27 mouse cellular contexts compared by ENCODE assay signal in the genomic region with DNA sequence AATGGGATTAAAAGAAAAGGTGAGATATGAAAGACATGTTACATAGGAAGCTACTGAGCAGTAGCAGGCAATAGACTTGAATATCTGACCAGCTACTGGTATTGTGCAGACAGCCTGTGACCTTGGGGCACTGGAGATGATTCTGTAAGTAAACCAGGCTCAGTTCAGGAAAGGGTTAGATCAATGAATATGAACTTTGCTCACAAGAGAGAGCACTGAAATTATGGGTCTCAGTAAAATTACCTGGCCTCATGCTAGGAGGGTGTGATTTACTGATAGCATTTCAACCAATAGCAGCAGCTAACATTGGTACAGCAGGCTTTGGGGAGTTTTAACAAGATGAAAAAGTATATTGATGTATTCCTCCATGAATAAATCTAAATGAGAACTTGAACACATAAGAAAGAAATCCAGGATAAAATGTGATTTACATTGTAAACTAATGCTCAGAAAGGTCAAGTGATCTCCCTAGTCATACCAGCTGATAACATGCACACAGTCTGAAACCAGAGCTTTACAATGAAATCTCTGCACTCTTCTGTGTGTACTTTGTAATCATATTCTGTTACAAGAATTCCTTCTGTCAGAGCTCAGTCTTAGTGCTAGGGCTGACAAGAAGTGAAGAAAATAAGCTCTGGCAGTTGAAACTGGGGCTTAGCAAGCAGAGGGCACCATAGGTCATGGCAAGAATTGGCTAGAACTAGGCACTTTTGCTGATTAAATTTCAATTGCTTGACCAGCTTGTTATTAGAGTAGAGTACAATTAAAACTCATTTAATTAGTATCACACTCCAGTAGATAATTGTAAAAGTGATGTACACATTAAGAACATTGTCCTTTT.
DNase-seq lines count a peak whose midpoint lies in the region; ATAC-seq and TF ChIP-seq lines count a peak whose summit lies in the region.
"Had no signal": no experiment of that assay in that cellular context is flagged by ENCODE, and none has a peak within 500 bp of the region (broad histone marks: within the 10 kb centered on the region; RNA-seq: fewer than 3 reads in every experiment).

No protein-coding gene starts in this region.

- no peaks in the 10 kb centered on the region for H3K27me3 ChIP-seq in embryonic facial prominence, embryonic 11.5 days (ENCODE audit: control insufficient read depth, insufficient read depth, low read length)
- H3K27me3 ChIP-seq in embryonic facial prominence, embryonic 10.5 days (replicated peaks; ENCODE audit: low read depth, poor library complexity, severe bottlenecking): no peaks in the 10 kb centered on the region
- no peaks in the 10 kb centered on the region for H3K27me3 ChIP-seq in kidney, postnatal 0 days (ENCODE audit: insufficient read depth, low read length)
- no peaks in the 10 kb centered on the region for H3K27me3 ChIP-seq in intestine, embryonic 16.5 days (replicated peaks; ENCODE audit: control insufficient read depth, insufficient read depth, low read length)
- H3K27me3 ChIP-seq: embryonic facial prominence, embryonic 15.5 days; forebrain, embryonic 12.5 days; heart, embryonic 13.5 days; megakaryocyte, embryonic 14.5 days; midbrain, embryonic 12.5 days; neural tube, embryonic 12.5 days had no signal

- H3K9me3 ChIP-seq in embryonic facial prominence, embryonic 11.5 days (replicated peaks; ENCODE audit: control insufficient read depth, low read length): no peaks in the 10 kb centered on the region
- no peaks in the 10 kb centered on the region for H3K9me3 ChIP-seq in embryonic facial prominence, embryonic 10.5 days
- H3K9me3 ChIP-seq in kidney, postnatal 0 days (replicated peaks; ENCODE audit: low read length): no peaks in the 10 kb centered on the region
- H3K9me3 ChIP-seq in intestine, embryonic 16.5 days (ENCODE audit: control insufficient read depth, low read length): no peaks in the 10 kb centered on the region
- H3K9me3 ChIP-seq: embryonic facial prominence, embryonic 15.5 days; forebrain, embryonic 12.5 days; heart, embryonic 13.5 days; megakaryocyte, embryonic 14.5 days; midbrain, embryonic 12.5 days; neural tube, embryonic 12.5 days had no signal

- no peak for ATAC-seq in embryonic facial prominence, embryonic 11.5 days (replicated peaks; ENCODE audit: insufficient number of reproducible peaks, low FRiP score, low TSS enrichment, low read depth)
- ATAC-seq in kidney, postnatal 0 days (replicated peaks; ENCODE audit: low FRiP score, low read depth): no peak
- ATAC-seq in intestine, embryonic 16.5 days: peak; percentile 90
- ATAC-seq: forebrain, postnatal 0 days; hindbrain, embryonic 16.5 days; lung, postnatal 0 days had no signal

- no peak overlapping the region for H3K4me3 ChIP-seq in embryonic facial prominence, embryonic 11.5 days (ENCODE audit: low read depth, low read length)
- H3K4me3 ChIP-seq in embryonic facial prominence, embryonic 10.5 days: no peak overlapping the region
- no peak overlapping the region for H3K4me3 ChIP-seq in kidney, postnatal 0 days (replicated peaks; ENCODE audit: low read depth, low read length)
- no peak overlapping the region for H3K4me3 ChIP-seq in intestine, embryonic 16.5 days (ENCODE audit: low read length)
- H3K4me3 ChIP-seq: embryonic facial prominence, embryonic 15.5 days; forebrain, embryonic 12.5 days; heart, embryonic 13.5 days; megakaryocyte, embryonic 14.5 days; midbrain, embryonic 12.5 days; myocyte; neural tube, embryonic 12.5 days had no signal

- no peak for TF ChIP-seq CTCF in kidney, postnatal 0 days (IDR thresholded peaks at IDR 0.05; ENCODE audit: low read depth)

- no peaks in the 10 kb centered on the region for H3K36me3 ChIP-seq in embryonic facial prominence, embryonic 11.5 days (replicated peaks; ENCODE audit: control insufficient read depth, insufficient read depth, low read depth, low read length)
- H3K36me3 ChIP-seq in embryonic facial prominence, embryonic 10.5 days (replicated peaks): no peaks in the 10 kb centered on the region
- H3K36me3 ChIP-seq in kidney, postnatal 0 days (ENCODE audit: insufficient read depth, low read length): no peaks in the 10 kb centered on the region
- no peaks in the 10 kb centered on the region for H3K36me3 ChIP-seq in intestine, embryonic 16.5 days (ENCODE audit: control insufficient read depth, insufficient read depth, low read length)
- H3K36me3 ChIP-seq: embryonic facial prominence, embryonic 15.5 days; forebrain, embryonic 12.5 days; heart, embryonic 13.5 days; midbrain, embryonic 12.5 days; neural tube, embryonic 12.5 days had no signal

- H3K27ac ChIP-seq in embryonic facial prominence, embryonic 11.5 days (replicated peaks; ENCODE audit: low read depth, low read length): no peak overlapping the region
- H3K27ac ChIP-seq in embryonic facial prominence, embryonic 10.5 days (replicated peaks): no peak overlapping the region
- H3K27ac ChIP-seq in kidney, postnatal 0 days: no peak overlapping the region
- H3K27ac ChIP-seq in intestine, embryonic 16.5 days (ENCODE audit: low read length): 0 out of 2 replicates have a peak overlapping the region, but pooled peaks have one; percentile 27
- H3K27ac ChIP-seq: embryonic facial prominence, embryonic 15.5 days; forebrain, embryonic 12.5 days; heart, embryonic 13.5 days; midbrain, embryonic 12.5 days; neural tube, embryonic 12.5 days had no signal

- DNase-seq in embryonic facial prominence, embryonic 11.5 days (ENCODE audit: low spot score): peak; percentile 32
- DNase-seq in embryonic facial prominence, embryonic 10.5 days (ENCODE audit: low spot score): no peak
- peak; percentile 5 for DNase-seq in kidney, postnatal 0 days (ENCODE audit: low spot score)
- DNase-seq in kidney, postnatal 10 days: no peak
- DNase-seq in Muller cell, postnatal 12 days (ENCODE audit: inconsistent ontology term): peak; percentile 62
- no peak for DNase-seq in layer of hippocampus, postnatal 10 days (ENCODE audit: low spot score in 2 of 2)
- DNase-seq: adrenal gland, postnatal 25 days; cerebellum, adult 2 months; cerebellum, postnatal 14 days; forebrain, postnatal 0 days; heart, postnatal 10 days; kidney, adult 11 months; kidney, postnatal 14 days; layer of hippocampus, postnatal 36 days; left cerebral cortex, postnatal 4 days; lung, adult 18-20 months; lung, postnatal 4 days had no signal

- no peak overlapping the region for H3K4me2 ChIP-seq in embryonic facial prominence, embryonic 11.5 days (ENCODE audit: low read depth, low read length)
- no peak overlapping the region for H3K4me2 ChIP-seq in kidney, postnatal 0 days (ENCODE audit: low read length)
- no peak overlapping the region for H3K4me2 ChIP-seq in intestine, embryonic 16.5 days (ENCODE audit: low read depth, low read length)
- H3K4me2 ChIP-seq: embryonic facial prominence, embryonic 15.5 days; forebrain, embryonic 12.5 days; heart, embryonic 13.5 days; midbrain, embryonic 12.5 days; neural tube, embryonic 12.5 days had no signal

- H3K4me1 ChIP-seq in embryonic facial prominence, embryonic 11.5 days (ENCODE audit: control insufficient read depth, insufficient read depth, low read length): no peaks in the 10 kb centered on the region
- H3K4me1 ChIP-seq in embryonic facial prominence, embryonic 10.5 days: peaks cover 17% of the 10 kb centered on the region
- no peaks in the 10 kb centered on the region for H3K4me1 ChIP-seq in kidney, postnatal 0 days (replicated peaks; ENCODE audit: insufficient read depth, low read length)
- no peaks in the 10 kb centered on the region for H3K4me1 ChIP-seq in intestine, embryonic 16.5 days (ENCODE audit: control insufficient read depth, insufficient read depth, low read length)
- H3K4me1 ChIP-seq: embryonic facial prominence, embryonic 15.5 days; heart, embryonic 13.5 days; megakaryocyte, embryonic 14.5 days; neural tube, embryonic 12.5 days had no signal

- H3K9ac ChIP-seq in embryonic facial prominence, embryonic 11.5 days (replicated peaks; ENCODE audit: low read length): no peak overlapping the region
- no peak overlapping the region for H3K9ac ChIP-seq in kidney, postnatal 0 days (ENCODE audit: low read depth, low read length)
- H3K9ac ChIP-seq in intestine, embryonic 16.5 days (ENCODE audit: low read depth, low read length): no peak overlapping the region
- H3K9ac ChIP-seq: embryonic facial prominence, embryonic 15.5 days; forebrain, embryonic 12.5 days; forebrain, postnatal 0 days; heart, embryonic 13.5 days; midbrain, embryonic 12.5 days; neural tube, embryonic 12.5 days had no signal

Comparison
In these comparisons a context has a peak if more than half of its experiments do, and no peak if none do; other contexts are left out.
1. DNase-seq: peak in embryonic facial prominence, embryonic 11.5 days (single experiment), kidney, postnatal 0 days (single experiment) and Muller cell, postnatal 12 days (single experiment); none in embryonic facial prominence, embryonic 10.5 days (single experiment), kidney, postnatal 10 days (single experiment) and layer of hippocampus, postnatal 10 days (0 of 2).